Mouse (Mus musculus): Measurements from ENCODE around the gene Ube2ql1.

Gene Ube2ql1

GRCm38 (mm10) chr13:69706919-69707318, 32.8 kb downstream of the Ube2ql1 start:
- DNase-seq, result no peak

GRCm38 (mm10) chr13:69703505-69703904, 36.2 kb downstream of the Ube2ql1 start:
- no peak for DNase-seq

GRCm38 (mm10) chr13:69701397-69701796, 38.3 kb downstream of the Ube2ql1 start:
- DNase-seq, result no peak

- DNase-seq, result no peak
These were observed 38.9 kb downstream of the Ube2ql1 start for GRCm38 (mm10) chr13:69700827-69701226.

GRCm38 (mm10) chr13:69696333-69696991, 43.2 kb downstream of the Ube2ql1 start:
- DNase-seq, result peak; percentile 96 to 97

GRCm38 (mm10) chr13:69691074-69691473, 48.6 kb downstream of the Ube2ql1 start:
- DNase-seq, result peak; percentile 86 to 90

GRCm38 (mm10) chr13:69687023-69687422, 52.7 kb downstream of the Ube2ql1 start:
- DNase-seq, result peak; percentile 54

GRCm38 (mm10) chr13:69685406-69685818, 54.3 kb downstream of the Ube2ql1 start:
- no peak for DNase-seq

- no peak for DNase-seq
These were observed 65.6 kb downstream of the Ube2ql1 start for GRCm38 (mm10) chr13:69673921-69674618.

GRCm38 (mm10) chr13:69673197-69673920, 66.3 kb downstream of the Ube2ql1 start:
- no peak for DNase-seq

GRCm38 (mm10) chr13:69672565-69672964, 67.1 kb downstream of the Ube2ql1 start:
- no peak for DNase-seq

- no peak for DNase-seq
These were observed 67.6 kb downstream of the Ube2ql1 start for GRCm38 (mm10) chr13:69672121-69672520.

- no peak for DNase-seq
These were observed 85.2 kb downstream of the Ube2ql1 start for GRCm38 (mm10) chr13:69654508-69654907.

All from cerebellum, postnatal 10 days (tissue).